Mouse (Mus musculus): ENCODE data around the gene Gadd45g. TPM values are rescaled to one million over a fixed set of nuclear protein-coding genes. Genes with fewer than 3 reads are reported as not detected.
"Not testable (repeated sequence)": the region's sequence is repeated elsewhere in the genome, so short reads cannot be mapped to it uniquely, and the experiment has no call there.

Gadd45g gene
- total RNA-seq, 1 experiment from 2014 or later, result 11.3 TPM

DNA sequence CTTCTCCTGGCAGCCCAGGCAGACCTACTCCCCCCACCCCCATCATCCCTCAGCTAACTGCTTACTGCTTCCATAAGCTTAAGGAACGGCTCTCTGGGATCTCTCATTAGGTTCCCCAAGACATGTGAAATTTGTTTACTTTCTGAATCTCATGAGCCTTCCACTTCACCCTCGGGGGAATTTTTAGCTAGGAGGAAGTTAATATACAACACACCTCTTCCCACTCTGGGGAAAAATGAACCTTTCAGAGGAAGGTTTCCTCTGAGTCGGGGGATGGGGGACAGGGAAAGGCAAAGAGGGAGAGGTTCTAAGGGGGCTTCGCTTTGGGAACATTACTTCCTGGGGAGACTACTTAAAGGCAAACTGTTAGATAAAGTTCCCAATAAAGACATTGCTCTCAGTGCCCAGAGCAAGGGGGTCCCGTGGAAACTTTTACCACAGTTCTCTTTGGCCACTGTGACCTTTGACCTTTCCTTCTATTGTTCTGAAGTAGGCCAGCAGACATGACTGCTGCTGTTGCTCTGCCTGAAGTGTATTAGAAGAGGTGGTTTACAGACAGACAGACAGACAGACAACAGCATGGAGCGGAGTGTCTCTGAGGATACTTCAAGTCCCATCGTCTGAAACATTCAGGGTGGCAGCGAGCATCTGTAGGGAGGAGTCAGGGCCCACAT, 22.5 kb upstream of the Gadd45g start:
- ATAC-seq (replicated peaks in 1 of 2; ENCODE audit: insufficient read depth in 1 of 2, low FRiP score in 2 of 2, low TSS enrichment in 1 of 2, low read depth in 1 of 2, poor library complexity in 2 of 2, severe bottlenecking in 2 of 2), result no peak

DNA sequence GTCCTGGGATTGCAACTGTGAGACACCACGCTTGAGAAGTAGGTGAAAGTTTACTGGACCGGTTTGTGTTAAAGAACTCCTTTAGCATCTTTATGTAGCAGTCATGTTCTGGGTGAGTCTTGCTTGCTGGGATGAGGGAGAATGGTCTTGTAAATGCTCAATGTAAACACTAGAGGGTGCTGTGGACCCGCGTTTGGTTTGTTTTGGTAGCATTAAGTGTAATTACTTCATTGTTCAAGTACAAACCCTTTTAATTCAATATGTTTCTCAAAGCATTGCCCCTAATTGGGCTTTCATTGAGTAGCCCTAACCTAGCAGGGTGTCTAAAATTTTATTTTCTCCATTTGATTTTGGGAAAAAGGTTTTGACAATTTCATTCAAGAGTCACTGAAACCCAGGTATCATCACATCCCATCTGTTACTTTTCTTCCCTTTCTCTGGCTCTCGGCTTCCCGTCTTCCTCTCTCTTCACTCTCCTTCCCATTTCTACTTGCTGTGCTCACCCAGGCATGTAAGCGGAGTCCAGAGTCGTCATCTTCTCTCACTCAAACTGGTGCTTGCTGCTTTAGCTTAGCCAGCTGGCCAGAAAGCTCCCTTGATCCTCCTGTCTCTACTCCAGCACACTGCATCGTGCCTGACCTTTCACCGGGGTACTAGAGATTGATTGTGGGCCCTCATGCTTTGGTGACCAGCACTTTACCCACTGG, 15.6 kb upstream of the Gadd45g start:
- ATAC-seq (replicated peaks in 1 of 2; ENCODE audit: insufficient read depth in 1 of 2, low FRiP score in 2 of 2, low TSS enrichment in 1 of 2, low read depth in 1 of 2, poor library complexity in 2 of 2, severe bottlenecking in 2 of 2), result peak; percentile 69 to 75; a peak in 3 of 4 replicates

DNA sequence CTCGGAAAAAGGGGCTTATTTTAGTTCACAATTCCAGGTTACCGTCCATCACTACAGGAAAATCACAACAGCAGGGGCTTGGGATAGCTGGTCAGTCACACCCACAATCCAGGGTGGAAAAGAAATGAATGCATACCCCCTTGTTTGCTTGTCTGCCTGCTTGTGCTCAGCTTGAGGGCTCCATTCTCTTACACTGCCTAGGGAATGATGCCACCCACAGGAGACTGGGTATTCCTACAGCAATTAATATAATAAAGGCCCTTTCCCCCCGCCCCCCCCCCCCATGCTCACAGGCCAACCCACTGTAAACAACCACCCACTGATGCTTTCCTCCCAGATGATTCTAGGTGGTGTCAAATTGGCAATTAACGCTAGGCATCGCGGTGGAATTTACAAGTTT, 14.0 kb upstream of the Gadd45g start:
- no peak for ATAC-seq (replicated peaks in 1 of 2; ENCODE audit: insufficient read depth in 1 of 2, low FRiP score in 2 of 2, low TSS enrichment in 1 of 2, low read depth in 1 of 2, poor library complexity in 2 of 2, severe bottlenecking in 2 of 2)

DNA sequence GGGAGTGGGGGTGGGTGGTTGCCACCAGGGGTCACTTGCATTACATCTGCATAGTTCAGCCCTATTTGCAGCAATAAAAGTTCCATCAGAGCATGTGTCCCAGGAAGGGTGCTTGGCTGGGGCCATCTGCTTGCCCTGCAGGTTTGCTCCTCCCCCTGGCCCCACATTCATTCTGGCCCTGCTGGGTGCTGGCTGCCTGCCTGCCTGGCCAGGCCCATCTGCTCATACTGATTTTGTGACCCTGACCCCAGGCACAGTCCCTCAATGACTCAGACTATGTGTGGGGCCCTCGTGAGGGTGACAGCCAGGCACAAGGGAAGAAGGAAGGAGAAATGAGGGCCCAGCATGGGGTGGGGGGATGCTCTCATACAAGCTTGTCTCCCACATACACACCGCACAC, 12.9 kb upstream of the Gadd45g start:
- no peak for ATAC-seq (replicated peaks in 1 of 2; ENCODE audit: insufficient read depth in 1 of 2, low FRiP score in 2 of 2, low TSS enrichment in 1 of 2, low read depth in 1 of 2, poor library complexity in 2 of 2, severe bottlenecking in 2 of 2)

DNA sequence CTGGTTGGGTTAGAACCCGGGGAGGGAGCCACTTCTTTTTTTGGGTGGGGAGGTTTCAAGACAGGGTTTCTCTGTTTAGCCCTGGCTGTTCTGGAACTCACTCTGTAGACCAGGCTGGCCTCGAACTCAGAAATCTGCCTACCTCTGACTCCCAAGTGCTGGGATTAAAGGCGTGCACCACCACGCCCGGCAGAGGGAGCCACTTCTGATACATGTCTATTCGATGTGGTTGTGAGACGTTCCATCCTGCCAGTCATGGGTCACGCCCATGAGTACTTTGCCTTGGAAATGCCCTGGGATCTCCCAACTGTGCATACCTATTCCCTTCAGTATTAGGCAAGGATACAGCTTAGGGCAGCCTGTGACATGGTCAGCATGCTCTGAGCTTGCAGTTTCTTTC, 12.5 kb upstream of the Gadd45g start:
- not testable (repeated sequence) for ATAC-seq (replicated peaks in 1 of 2; ENCODE audit: insufficient read depth in 1 of 2, low FRiP score in 2 of 2, low TSS enrichment in 1 of 2, low read depth in 1 of 2, poor library complexity in 2 of 2, severe bottlenecking in 2 of 2)

DNA sequence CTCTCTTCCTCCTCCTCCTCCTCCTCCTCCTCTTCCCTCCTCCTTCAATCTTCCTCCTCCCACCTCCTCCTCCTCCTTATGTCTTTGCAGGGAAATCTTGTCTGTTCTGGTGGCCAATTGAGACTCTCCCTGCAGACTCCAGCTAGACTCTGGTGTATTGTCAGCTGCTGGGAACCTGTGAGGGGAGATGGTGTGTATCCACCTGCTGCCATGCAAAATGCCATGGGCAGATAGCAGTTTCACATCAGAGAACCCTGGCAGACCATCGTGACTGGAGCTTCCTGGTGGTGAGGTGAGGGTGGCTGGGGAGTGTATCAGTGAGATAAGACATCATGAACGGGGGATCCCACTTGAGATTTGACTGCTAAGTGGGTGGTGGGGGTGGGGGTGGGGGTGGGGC, 12.0 kb upstream of the Gadd45g start:
- no peak for ATAC-seq (replicated peaks in 1 of 2; ENCODE audit: insufficient read depth in 1 of 2, low FRiP score in 2 of 2, low TSS enrichment in 1 of 2, low read depth in 1 of 2, poor library complexity in 2 of 2, severe bottlenecking in 2 of 2)

DNA sequence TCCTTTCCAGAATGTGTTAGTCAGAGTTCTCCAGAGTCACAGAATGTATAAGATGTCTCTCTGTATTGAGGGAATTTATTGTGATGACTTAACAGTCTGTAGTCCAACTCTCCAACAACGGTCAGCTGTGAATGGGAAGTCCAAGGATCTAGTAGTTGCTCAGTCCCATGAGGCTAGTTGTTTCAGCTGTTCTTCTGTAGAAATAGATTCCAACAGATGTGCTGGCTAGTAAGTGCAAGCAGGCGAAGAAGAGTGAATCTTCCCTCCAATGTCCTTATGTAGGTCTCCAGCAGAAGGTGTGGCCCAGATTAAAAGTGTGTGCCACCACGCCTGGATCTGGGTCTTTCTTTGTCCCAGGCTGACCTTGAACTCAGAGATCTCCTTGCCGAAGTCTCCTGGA, 11.3 kb upstream of the Gadd45g start:
- not testable (repeated sequence) for ATAC-seq (replicated peaks in 1 of 2; ENCODE audit: insufficient read depth in 1 of 2, low FRiP score in 2 of 2, low TSS enrichment in 1 of 2, low read depth in 1 of 2, poor library complexity in 2 of 2, severe bottlenecking in 2 of 2)

DNA sequence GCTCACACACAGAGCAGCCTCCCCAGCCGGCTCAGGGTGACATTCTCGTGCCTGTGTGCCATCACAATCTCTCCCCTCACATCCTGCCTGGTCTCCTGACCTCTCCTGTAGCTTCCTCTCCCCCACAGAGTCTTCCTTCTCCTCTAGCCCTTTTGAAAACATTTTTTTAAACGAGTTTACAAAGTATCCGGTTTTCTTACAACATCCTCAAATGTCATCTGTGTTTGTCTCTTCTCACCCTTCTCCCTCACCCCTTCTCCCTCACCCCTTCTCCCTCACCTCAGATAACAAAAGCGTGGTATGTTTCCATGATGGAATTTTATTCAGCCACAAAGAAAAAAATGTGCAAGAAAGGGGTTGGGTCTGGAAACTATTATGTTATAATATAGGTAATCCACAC, 9.1 kb upstream of the Gadd45g start:
- peak in 1 of 2 experiments; percentile 35; a peak in 1 of 4 replicates for ATAC-seq (replicated peaks in 1 of 2; ENCODE audit: insufficient read depth in 1 of 2, low FRiP score in 2 of 2, low TSS enrichment in 1 of 2, low read depth in 1 of 2, poor library complexity in 2 of 2, severe bottlenecking in 2 of 2)

DNA sequence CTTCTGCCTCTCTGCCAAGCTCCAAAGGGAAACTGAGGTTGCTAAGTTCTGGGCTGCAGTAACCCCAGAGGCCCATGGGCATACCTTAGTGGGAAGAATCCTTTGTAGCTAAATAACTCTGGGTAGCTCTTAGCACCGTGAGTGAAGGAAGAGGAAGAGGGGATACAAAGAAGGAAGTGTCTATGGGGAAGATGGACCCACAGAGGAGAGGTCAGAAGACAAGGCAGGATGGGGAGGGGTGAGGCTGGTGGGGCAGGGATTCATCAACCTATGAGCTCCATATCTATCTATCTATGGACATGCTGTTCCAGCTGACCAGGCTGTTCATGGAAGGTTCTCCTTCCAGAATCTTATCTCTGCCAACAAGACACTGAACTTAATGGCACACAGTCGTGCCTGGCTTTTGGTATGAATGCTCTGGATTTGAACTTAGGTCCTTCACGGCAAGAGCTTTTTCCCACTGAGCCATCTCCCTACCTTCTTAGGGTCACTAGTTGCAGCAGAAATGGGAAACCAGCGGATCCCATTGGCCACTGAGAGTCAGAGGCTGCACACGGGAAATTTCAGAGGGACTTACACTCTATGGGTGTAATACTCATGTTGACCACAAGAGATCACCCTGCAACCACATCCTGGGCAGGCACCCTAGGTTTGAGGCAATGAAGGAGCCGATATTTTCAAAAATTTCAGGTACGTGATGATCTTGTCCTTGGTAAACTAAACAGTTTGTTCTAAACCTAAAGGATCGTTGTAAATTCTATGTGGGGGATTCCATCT, 7.0 kb upstream of the Gadd45g start:
- peak; percentile 57 to 64; a peak in 3 of 4 replicates for ATAC-seq (replicated peaks in 1 of 2; ENCODE audit: insufficient read depth in 1 of 2, low FRiP score in 2 of 2, low TSS enrichment in 1 of 2, low read depth in 1 of 2, poor library complexity in 2 of 2, severe bottlenecking in 2 of 2)

DNA sequence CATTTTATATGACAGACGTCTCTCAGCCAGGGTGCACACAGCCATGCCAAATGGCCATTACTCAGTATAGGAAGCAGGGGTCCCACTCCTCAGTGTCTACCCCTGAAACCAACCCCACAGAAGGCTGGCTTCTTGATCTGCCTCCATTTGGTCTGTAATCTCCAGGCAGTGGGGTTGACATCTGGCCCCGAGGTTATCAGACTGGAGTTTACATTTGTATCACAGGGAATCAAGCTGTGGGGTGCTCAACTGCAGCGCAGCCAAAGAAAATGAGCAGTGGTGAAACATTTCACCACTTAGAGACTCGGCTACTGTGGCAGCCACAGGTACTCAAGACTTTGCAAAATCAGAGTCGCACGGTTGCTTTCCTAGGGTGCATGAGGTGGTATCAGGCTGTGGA, 5.8 kb upstream of the Gadd45g start:
- ATAC-seq (replicated peaks in 1 of 2; ENCODE audit: insufficient read depth in 1 of 2, low FRiP score in 2 of 2, low TSS enrichment in 1 of 2, low read depth in 1 of 2, poor library complexity in 2 of 2, severe bottlenecking in 2 of 2), result no peak

DNA sequence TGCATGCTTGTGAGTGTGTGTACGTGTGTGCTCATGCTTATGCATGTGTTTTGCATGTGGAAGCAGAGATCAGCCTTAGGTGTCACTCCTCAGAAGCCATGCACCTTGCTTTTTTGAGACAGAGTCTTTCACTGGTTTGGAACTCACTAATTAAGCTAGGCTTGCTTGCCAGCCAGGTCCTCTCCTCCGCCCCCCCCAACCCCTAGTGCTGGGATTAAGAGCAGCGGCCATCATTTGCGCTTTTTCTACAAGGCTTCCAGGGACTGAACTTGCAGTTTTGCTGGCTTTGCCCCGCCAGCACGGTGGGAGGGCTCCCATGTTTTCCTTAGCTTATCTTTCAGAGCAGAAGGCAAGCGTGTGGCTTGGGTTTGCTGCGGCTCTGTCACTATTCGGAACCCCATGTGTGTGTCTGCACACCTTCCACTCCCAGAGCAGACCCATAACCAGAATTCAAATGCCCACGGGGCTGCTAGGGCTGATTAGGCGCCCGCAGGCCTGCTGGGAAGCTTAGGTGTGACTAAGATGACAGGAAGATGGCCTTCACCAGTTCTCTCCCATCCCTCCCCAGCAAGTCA, 4.8 kb upstream of the Gadd45g start:
- no peak; a peak in 1 of 4 replicates for ATAC-seq (replicated peaks in 1 of 2; ENCODE audit: insufficient read depth in 1 of 2, low FRiP score in 2 of 2, low TSS enrichment in 1 of 2, low read depth in 1 of 2, poor library complexity in 2 of 2, severe bottlenecking in 2 of 2)

DNA sequence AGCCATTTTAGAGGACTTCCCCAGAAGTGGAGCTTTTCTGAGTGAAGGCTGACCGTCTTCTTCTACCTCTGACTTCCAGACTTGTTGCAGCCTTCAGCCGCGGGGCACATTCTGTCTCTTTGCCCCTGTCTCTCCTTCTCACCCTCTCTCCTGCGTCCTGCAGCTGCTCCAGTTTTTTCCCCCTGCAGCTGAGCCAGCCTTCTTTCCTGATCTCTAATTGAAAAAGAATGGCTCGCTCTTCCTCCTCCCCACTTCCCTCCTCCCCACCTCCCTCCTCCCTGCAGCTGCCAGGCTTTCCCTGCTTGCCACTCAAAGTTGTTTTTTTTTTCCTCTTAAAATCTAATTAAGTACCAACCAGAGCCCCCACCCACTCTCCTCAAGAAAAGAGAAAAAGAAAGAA, 4.3 kb upstream of the Gadd45g start:
- ATAC-seq (replicated peaks in 1 of 2; ENCODE audit: insufficient read depth in 1 of 2, low FRiP score in 2 of 2, low TSS enrichment in 1 of 2, low read depth in 1 of 2, poor library complexity in 2 of 2, severe bottlenecking in 2 of 2), result no peak

DNA sequence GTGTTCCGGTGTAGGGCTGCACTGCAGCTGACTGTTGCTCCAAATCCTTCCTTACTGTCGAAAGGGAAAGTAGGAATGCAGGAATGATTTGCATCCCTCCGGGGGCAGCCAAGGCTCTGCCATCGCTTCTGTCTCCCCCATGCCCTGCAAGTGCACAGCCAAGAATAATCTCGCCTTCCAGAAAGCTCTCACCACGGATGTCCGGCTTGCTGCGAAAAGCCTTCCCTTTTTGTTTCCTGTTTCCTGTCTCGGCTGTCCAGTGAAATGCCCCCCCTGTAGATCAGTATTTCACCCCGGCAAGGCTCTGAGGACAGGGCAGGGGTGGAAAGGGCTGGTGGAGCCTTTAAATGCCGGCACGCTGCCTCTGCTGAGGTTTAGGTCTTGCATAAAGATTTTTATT, 3.7 kb upstream of the Gadd45g start:
- ATAC-seq (replicated peaks in 1 of 2; ENCODE audit: insufficient read depth in 1 of 2, low FRiP score in 2 of 2, low TSS enrichment in 1 of 2, low read depth in 1 of 2, poor library complexity in 2 of 2, severe bottlenecking in 2 of 2), result no peak

DNA sequence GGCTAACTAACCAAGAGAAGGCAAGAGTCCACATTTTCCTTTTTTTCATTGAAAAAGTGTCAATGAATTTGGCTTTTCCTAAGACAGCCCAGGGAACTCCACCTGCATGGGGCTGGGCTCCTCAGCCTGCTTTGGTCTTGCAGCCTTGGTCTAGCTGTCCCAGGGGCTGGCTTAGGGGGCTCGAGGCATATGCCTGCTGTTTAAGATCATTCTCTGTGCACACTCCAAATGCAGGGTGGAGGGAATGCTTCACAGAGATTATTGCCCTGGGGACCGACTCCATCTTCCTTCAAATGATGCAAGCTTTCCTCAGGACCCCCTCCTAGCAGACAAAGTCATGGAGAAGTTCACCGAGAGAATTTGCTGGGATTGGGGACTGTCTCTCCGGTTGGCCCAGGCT, 3.2 kb upstream of the Gadd45g start:
- no peak for ATAC-seq (replicated peaks in 1 of 2; ENCODE audit: insufficient read depth in 1 of 2, low FRiP score in 2 of 2, low TSS enrichment in 1 of 2, low read depth in 1 of 2, poor library complexity in 2 of 2, severe bottlenecking in 2 of 2)

DNA sequence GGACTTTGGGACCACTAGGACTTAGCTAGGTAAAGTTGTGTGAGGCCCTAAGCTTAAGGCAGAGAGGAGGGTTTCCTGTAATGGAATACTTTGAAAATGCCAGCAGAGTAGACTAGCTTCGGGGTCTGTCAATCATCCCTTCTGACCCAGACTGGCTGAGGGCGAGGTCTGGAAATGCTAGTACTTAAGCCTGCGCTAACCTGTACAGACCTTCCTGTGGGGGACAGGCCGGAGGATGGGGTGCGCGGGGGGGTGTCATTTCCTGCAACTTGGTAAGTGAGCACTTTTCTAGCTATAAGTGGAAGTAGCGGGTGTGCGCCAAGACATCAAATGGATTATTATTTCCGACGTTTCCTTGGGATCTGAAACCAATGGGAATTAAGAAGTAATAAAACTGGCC, 2.4 kb upstream of the Gadd45g start:
- no peak for ATAC-seq (replicated peaks in 1 of 2; ENCODE audit: insufficient read depth in 1 of 2, low FRiP score in 2 of 2, low TSS enrichment in 1 of 2, low read depth in 1 of 2, poor library complexity in 2 of 2, severe bottlenecking in 2 of 2)

DNA sequence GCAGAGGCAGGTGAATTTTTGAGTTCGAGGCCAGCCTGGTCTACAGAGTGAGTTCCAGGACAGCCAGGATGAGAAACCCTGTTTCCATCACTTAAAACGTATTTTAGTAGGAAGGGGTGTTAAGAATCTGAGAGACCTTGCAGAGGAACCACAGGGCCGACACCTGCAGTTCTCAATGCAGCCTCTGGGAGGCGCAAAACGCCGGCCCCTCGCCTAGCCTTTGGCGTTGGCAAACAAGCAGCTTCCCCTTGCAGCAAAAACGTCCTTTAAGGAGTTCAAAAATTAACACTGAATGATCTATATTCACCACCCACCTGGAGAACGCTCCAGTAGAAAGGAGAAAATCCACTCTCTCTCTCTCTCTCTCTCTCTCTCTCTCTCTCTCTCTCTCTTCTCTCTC, 1.8 kb upstream of the Gadd45g start:
- ATAC-seq (replicated peaks in 1 of 2; ENCODE audit: insufficient read depth in 1 of 2, low FRiP score in 2 of 2, low TSS enrichment in 1 of 2, low read depth in 1 of 2, poor library complexity in 2 of 2, severe bottlenecking in 2 of 2), result no peak

DNA sequence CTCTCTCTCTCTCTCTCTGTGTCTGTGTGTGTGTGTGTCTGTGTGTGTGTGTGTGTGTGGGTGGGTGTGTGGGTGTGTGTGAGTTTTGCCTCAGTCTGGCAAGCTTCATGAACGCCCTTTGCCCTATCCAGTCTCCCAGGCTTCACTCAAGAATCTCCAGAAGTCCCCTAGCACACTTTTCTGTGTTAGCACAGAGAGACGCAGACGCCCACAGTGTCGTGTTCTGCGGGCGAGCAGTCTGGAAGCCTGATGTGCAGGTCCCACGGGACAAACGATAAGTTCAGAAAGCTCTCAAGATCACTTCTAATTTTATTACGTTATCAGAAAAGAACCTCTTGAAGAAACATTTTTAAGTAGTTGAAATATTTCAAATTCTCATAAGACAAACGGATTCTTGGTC, 1.4 kb upstream of the Gadd45g start:
- no peak for ATAC-seq (replicated peaks in 1 of 2; ENCODE audit: insufficient read depth in 1 of 2, low FRiP score in 2 of 2, low TSS enrichment in 1 of 2, low read depth in 1 of 2, poor library complexity in 2 of 2, severe bottlenecking in 2 of 2)

DNA sequence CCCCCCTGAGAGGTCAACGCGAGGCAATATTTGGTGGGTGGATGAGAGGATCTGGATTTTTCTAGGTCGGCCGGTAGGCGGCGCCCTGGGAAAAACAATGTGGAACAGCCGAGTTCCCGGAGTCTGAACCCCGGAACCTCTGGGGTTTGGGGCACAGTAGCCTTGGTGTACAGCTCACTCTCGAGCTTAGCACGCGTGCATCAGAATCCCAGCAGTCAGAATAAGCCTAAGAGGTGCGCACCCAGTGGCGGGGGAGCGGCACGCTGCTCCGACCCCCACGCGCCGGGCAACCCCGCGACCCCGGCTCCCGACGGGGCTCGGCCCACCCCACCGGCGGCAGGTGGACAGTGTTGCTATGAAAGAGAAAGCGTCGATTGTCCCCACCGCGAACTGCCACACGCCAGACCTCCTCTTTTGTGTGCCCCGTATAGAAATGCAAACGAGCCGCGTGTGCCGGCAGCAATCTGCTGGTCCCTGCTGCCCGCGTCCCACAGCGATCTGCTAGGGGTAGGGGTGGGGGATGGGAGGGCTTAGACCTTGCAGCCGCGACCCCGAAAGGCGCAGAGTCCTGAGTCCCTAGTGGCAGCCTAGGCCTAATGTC, 787 bp upstream of the Gadd45g start:
- peak in 1 of 2 experiments; percentile 3; a peak in 1 of 4 replicates for ATAC-seq (replicated peaks in 1 of 2; ENCODE audit: insufficient read depth in 1 of 2, low FRiP score in 2 of 2, low TSS enrichment in 1 of 2, low read depth in 1 of 2, poor library complexity in 2 of 2, severe bottlenecking in 2 of 2)
